Mouse (Mus musculus): Measurements from ENCODE around the gene Amz2. TPM values are rescaled to one million over a fixed set of nuclear protein-coding genes. Genes with fewer than 3 reads are reported as not detected.

The Amz2 gene
- polyA plus RNA-seq, 2 experiments, result 43.6 to 88.2 TPM

- no peak overlapping the region for H3K4me3 ChIP-seq (replicated peaks; ENCODE audit: low read length)
Measured at GRCm38 (mm10) chr11:109395291-109395690, 30.5 kb upstream of the Amz2 start.

GRCm38 (mm10) chr11:109406431-109406830 lies 19.3 kb upstream of the Amz2 start:
- Histone ChIP-seq H3K36me3 (ENCODE audit: control insufficient read depth, insufficient read depth, low read length) (no peaks in the 10 kb centered on the region), H3K27me3 (ENCODE audit: control insufficient read depth, insufficient read depth, low read length) (no peaks in the 10 kb centered on the region), H3K4me3 (replicated peaks; ENCODE audit: low read length) (no peak overlapping the region), H3K9me3 (ENCODE audit: control insufficient read depth, low read length) (no peaks in the 10 kb centered on the region), H3K27ac (replicated peaks; ENCODE audit: low read depth, low read length) (no peak overlapping the region), H3K4me1 (ENCODE audit: control insufficient read depth, insufficient read depth, low read length) (no peaks in the 10 kb centered on the region; the same call in 1 of the 2 replicates), H3K9ac (ENCODE audit: low read depth, low read length, severe bottlenecking) (no peak overlapping the region), H3K4me2 (replicated peaks; ENCODE audit: low read depth, low read length, severe bottlenecking) (no peak overlapping the region)
- no peak for TF ChIP-seq POLR2A (IDR thresholded peaks at IDR 0.05; ENCODE audit: borderline replicate concordance, extremely low read depth, insufficient read depth, insufficient read length)
- DNase-seq (ENCODE audit: low spot score) (no peak), ATAC-seq (ENCODE audit: low FRiP score, low read depth) (no peak)
- 92% methylated on average over 5 of the region's 5 CpGs for WGBS

More at GRCm38 (mm10) chr11:109395291-109395690, 30.5 kb upstream of the Amz2 start:
- H3K9me3 ChIP-seq (ENCODE audit: control insufficient read depth, low read length), result no peaks in the 10 kb centered on the region
- H3K4me2 ChIP-seq (replicated peaks; ENCODE audit: low read depth, low read length, severe bottlenecking), result no peak overlapping the region
- ATAC-seq (ENCODE audit: low FRiP score, low read depth), result no peak
- 93% methylated on average over 9 of the region's 9 CpGs for WGBS
- H3K4me1 ChIP-seq (ENCODE audit: control insufficient read depth, insufficient read depth, low read length), result no peaks in the 10 kb centered on the region
- H3K27ac ChIP-seq (replicated peaks; ENCODE audit: low read depth, low read length), result no peak overlapping the region
- H3K27me3 ChIP-seq (ENCODE audit: control insufficient read depth, insufficient read depth, low read length), result no peaks in the 10 kb centered on the region
- no peak for TF ChIP-seq POLR2A (IDR thresholded peaks at IDR 0.05; ENCODE audit: borderline replicate concordance, extremely low read depth, insufficient read depth, insufficient read length)
- no peak overlapping the region for H3K9ac ChIP-seq (ENCODE audit: low read depth, low read length, severe bottlenecking)
- DNase-seq (ENCODE audit: low spot score), result no peak
- peaks cover 51% of the 10 kb centered on the region for H3K36me3 ChIP-seq (ENCODE audit: control insufficient read depth, insufficient read depth, low read length)

- 89% methylated on average over 15 of the region's 15 CpGs for WGBS
- no peak for TF ChIP-seq POLR2A (IDR thresholded peaks at IDR 0.05; ENCODE audit: borderline replicate concordance, extremely low read depth, insufficient read depth, insufficient read length)
- no peaks in the 10 kb centered on the region for H3K36me3 ChIP-seq (ENCODE audit: control insufficient read depth, insufficient read depth, low read length)
Measured at GRCm38 (mm10) chr11:109410197-109410980, 15.4 kb upstream of the Amz2 start.

GRCm38 (mm10) chr11:109413617-109414016 lies 12.1 kb upstream of the Amz2 start, which contains the start of gene 9930022D16Rik:
Gene 9930022D16Rik, plus strand, starts transcription at chr11:109413917.
- no peak within 1 kb of the TSS for H3K4me3 ChIP-seq (replicated peaks; ENCODE audit: low read length)
- no peaks in the 10 kb centered on the region for H3K4me1 ChIP-seq (ENCODE audit: control insufficient read depth, insufficient read depth, low read length)
- DNase-seq (ENCODE audit: low spot score) (no peak), ATAC-seq (ENCODE audit: low FRiP score, low read depth) (no peak)
- WGBS, result 93% methylated on average over 6 of the region's 6 CpGs
- TF ChIP-seq POLR2A (IDR thresholded peaks at IDR 0.05; ENCODE audit: borderline replicate concordance, extremely low read depth, insufficient read depth, insufficient read length), result no peak
- no peak within 1 kb of the TSS for H3K4me2 ChIP-seq (replicated peaks; ENCODE audit: low read depth, low read length, severe bottlenecking)
- H3K36me3 ChIP-seq (ENCODE audit: control insufficient read depth, insufficient read depth, low read length), result no peaks in the 10 kb centered on the region
- H3K27ac ChIP-seq (replicated peaks; ENCODE audit: low read depth, low read length), result no peak within 1 kb of the TSS
- no peak within 1 kb of the TSS for H3K9ac ChIP-seq (ENCODE audit: low read depth, low read length, severe bottlenecking)
- no peaks in the 10 kb centered on the region for H3K9me3 ChIP-seq (ENCODE audit: control insufficient read depth, low read length)
- H3K27me3 ChIP-seq (ENCODE audit: control insufficient read depth, insufficient read depth, low read length), result no peaks in the 10 kb centered on the region

More at GRCm38 (mm10) chr11:109410197-109410980, 15.4 kb upstream of the Amz2 start:
- H3K4me1 ChIP-seq (ENCODE audit: control insufficient read depth, insufficient read depth, low read length), result no peaks in the 10 kb centered on the region
- no peaks in the 10 kb centered on the region for H3K9me3 ChIP-seq (ENCODE audit: control insufficient read depth, low read length)
- ATAC-seq (ENCODE audit: low FRiP score, low read depth), result no peak
- no peak for DNase-seq (ENCODE audit: low spot score)
- no peak overlapping the region for H3K4me2 ChIP-seq (replicated peaks; ENCODE audit: low read depth, low read length, severe bottlenecking)
- H3K27ac ChIP-seq (replicated peaks; ENCODE audit: low read depth, low read length), result no peak overlapping the region
- no peak overlapping the region for H3K4me3 ChIP-seq (replicated peaks; ENCODE audit: low read length)
- no peak overlapping the region for H3K9ac ChIP-seq (ENCODE audit: low read depth, low read length, severe bottlenecking)
- no peaks in the 10 kb centered on the region for H3K27me3 ChIP-seq (ENCODE audit: control insufficient read depth, insufficient read depth, low read length)

GRCm38 (mm10) chr11:109414802-109415201 lies 10.9 kb upstream of the Amz2 start:
- DNase-seq (ENCODE audit: low spot score), result no peak
- Histone ChIP-seq H3K4me1 (ENCODE audit: control insufficient read depth, insufficient read depth, low read length) (no peaks in the 10 kb centered on the region), H3K9me3 (ENCODE audit: control insufficient read depth, low read length) (no peaks in the 10 kb centered on the region), H3K4me3 (replicated peaks; ENCODE audit: low read length) (no peak overlapping the region), H3K27me3 (ENCODE audit: control insufficient read depth, insufficient read depth, low read length) (no peaks in the 10 kb centered on the region), H3K27ac (replicated peaks; ENCODE audit: low read depth, low read length) (no peak overlapping the region), H3K36me3 (ENCODE audit: control insufficient read depth, insufficient read depth, low read length) (no peaks in the 10 kb centered on the region), H3K4me2 (replicated peaks; ENCODE audit: low read depth, low read length, severe bottlenecking) (no peak overlapping the region), H3K9ac (ENCODE audit: low read depth, low read length, severe bottlenecking) (no peak overlapping the region)
- ATAC-seq (ENCODE audit: low FRiP score, low read depth), result no peak
- TF ChIP-seq POLR2A (IDR thresholded peaks at IDR 0.05; ENCODE audit: borderline replicate concordance, extremely low read depth, insufficient read depth, insufficient read length), result no peak
- 84% methylated on average over 5 of the region's 5 CpGs for WGBS

Measured in limb, embryonic 14.5 days (tissue).